Mouse (Mus musculus): ENCODE data around the gene Spesp1. TPM values are rescaled to one million over a fixed set of nuclear protein-coding genes. Genes with fewer than 3 reads are reported as not detected.

Gene Spesp1
- not detected for total RNA-seq (2021)
- long read RNA-seq, experiment 1, result 0 reads
- long read RNA-seq, experiment 2, result 0 reads

- DNase-seq, result no peak
- intact Hi-C loops (cut with DNase I), result no loop called here
Observed at GRCm38 (mm10) chr9:62281991-62282390, at the start of gene Spesp1. TSS of gene Spesp1 (minus strand) at chr9:62282208.

DNA sequence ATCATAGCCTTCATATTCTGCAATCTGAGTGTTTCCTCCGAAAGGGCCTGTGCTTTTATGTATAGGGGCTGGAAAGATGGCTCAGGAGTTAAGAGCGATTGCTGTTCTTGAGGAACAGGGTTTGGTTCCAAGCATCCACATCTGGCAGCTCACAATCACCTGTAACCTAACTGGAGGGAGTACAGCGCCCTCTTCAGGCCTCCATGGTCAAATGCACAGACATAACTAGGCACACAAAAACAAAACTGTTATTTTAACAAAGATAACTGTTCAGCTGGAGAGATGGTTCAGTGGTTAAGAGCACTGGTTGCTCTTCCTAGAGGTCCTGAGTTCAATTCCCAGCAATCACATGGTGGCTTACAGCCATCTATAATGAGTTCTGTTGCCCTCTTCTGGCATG lies 44.0 kb upstream of the Spesp1 start:
- no peak for DNase-seq
- intact Hi-C loops (cut with DNase I), result no loop called here

- intact Hi-C loops (cut with DNase I), result no loop called here
- no peak for DNase-seq
Observed at GRCm38 (mm10) chr9:62323816-62324215, 41.8 kb upstream of the Spesp1 start.

DNA sequence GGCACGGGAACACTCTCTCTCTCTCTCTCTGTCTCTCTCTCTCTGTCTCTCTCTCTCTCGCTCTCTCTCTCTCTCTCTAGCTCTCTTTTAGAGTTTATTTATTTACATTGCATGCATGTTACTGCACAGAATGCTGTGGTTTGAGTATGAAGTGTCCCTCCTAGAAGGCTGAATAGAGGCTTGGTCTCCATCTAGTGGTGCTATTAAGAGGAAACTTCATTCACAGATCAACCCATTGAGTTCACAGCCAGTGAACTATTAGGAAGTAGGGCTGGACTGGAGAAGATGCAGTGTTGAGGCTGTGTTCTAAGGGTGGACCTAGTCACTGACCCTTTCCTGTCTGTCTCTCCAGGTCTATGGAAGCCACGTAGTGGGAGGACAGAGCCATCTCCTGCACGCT lies 36.7 kb upstream of the Spesp1 start:
- intact Hi-C loops (cut with DNase I), result no loop called here
- DNase-seq, result no peak

- intact Hi-C loops (cut with DNase I), result no loop called here
Observed at GRCm38 (mm10) chr9:62315556-62315955, 33.5 kb upstream of the Spesp1 start.

GRCm38 (mm10) chr9:62296891-62297290 lies 14.9 kb upstream of the Spesp1 start:
- intact Hi-C loops (cut with DNase I), result loop anchor here (5.0 kb wide), 1 partner anchor 40 kb away; no protein-coding TSS in a partner anchor
- DNase-seq, result no peak

More at GRCm38 (mm10) chr9:62315556-62315955, 33.5 kb upstream of the Spesp1 start:
- no peak for DNase-seq

DNA sequence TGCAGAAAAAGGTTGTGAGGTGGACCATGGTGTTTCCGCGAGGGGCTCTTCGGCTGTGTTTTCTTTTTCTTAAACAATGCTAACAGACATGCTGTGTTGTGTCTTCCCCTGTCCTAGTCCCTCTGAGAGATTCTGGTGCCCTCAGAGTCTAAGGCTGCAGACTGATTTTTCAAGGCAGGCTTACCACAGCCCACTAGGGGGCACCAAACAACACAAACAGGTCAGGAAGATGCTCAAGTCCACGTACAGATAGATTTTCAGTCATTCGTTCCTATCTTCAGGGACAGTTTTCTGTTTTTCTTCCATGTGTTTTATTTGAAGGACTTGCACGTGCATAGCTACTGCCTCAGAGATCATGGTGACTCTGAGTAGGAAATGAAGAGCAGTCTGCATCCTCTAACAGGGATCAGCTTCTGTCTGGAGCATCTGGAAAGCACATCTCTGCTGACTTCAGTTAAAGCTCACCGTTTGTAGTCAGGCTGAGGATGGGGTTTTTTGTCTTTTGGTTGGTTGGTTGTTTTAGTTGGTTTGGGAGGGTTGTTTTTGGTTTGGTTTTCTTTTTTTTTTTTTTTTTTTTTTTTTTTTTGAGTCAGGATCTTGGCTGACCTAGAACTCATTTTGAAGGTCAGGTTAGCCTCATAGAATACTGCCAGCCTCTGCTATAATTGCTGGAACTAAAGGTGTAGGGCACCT lies 13.1 kb upstream of the Spesp1 start:
- peak; percentile 58 to 75 for DNase-seq
- intact Hi-C loops (cut with DNase I), result loop anchor here (1.0 to 5.0 kb wide), 2 partner anchors 42 to 79 kb away; no protein-coding TSS in a partner anchor

- intact Hi-C loops (cut with DNase I), result loop anchor here (2.0 to 5.0 kb wide), 2 partner anchors 267 to 490 kb away; no protein-coding TSS in a partner anchor
- no peak for DNase-seq
Observed at GRCm38 (mm10) chr9:62287633-62288025, 5.6 kb upstream of the Spesp1 start.

DNA sequence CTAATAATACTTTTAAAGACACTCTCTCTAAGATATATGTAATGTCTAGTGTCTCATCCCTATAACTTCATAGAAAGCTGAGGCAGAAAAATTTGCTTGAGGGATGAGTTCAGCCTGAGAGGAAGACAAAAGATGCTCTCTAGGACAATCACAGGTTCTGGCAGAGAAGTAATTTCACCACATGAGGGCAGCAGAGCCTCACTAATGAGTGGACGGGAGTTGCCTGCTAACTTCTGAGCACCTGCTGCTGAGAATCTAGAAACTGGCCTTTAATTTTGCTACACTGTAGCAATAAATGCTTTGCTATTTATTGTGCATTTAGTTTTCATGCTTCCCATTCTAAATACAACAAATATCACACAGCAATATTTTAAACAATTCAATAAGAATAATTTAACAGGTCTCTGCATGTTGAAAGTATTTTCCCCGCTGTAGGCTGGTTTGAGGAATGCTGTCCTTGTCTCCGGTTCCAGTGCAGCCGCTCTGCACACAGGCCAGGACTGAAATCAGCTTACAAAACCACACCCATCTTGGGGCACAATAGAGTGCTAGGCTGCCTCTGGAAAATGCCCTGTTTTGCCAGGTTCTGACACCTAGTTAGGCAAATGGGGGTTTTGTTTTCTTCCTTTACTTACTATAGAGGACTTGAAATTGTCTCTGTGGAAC lies 5.1 kb upstream of the Spesp1 start:
- peak in 1 of 2 experiments; percentile 62 for DNase-seq
- intact Hi-C loops (cut with DNase I), result loop anchor here (5.0 kb wide), 1 partner anchor 490 kb away; no protein-coding TSS in a partner anchor

GRCm38 (mm10) chr9:62284266-62284665 lies 2.3 kb upstream of the Spesp1 start:
- intact Hi-C loops (cut with DNase I), result no loop called here

GRCm38 (mm10) chr9:62276899-62277298 lies 5.1 kb downstream of the Spesp1 start:
- intact Hi-C loops (cut with DNase I), result no loop called here
- DNase-seq, result no peak

More at GRCm38 (mm10) chr9:62284266-62284665, 2.3 kb upstream of the Spesp1 start:
- DNase-seq, result no peak

GRCm38 (mm10) chr9:62270775-62271399 lies 11.1 kb downstream of the Spesp1 start:
- intact Hi-C loops (cut with DNase I), result no loop called here
- DNase-seq, result no peak

- intact Hi-C loops (cut with DNase I), result no loop called here
- DNase-seq, result no peak
Observed at GRCm38 (mm10) chr9:62269161-62269560, 12.8 kb downstream of the Spesp1 start.

GRCm38 (mm10) chr9:62265278-62265677 lies 16.7 kb downstream of the Spesp1 start:
- intact Hi-C loops (cut with DNase I), result no loop called here
- DNase-seq, result no peak

GRCm38 (mm10) chr9:62263652-62264051 lies 18.4 kb downstream of the Spesp1 start:
- intact Hi-C loops (cut with DNase I), result no loop called here
- DNase-seq, result no peak

GRCm38 (mm10) chr9:62261406-62261805 lies 20.6 kb downstream of the Spesp1 start:
- intact Hi-C loops (cut with DNase I), result no loop called here
- no peak for DNase-seq

DNA sequence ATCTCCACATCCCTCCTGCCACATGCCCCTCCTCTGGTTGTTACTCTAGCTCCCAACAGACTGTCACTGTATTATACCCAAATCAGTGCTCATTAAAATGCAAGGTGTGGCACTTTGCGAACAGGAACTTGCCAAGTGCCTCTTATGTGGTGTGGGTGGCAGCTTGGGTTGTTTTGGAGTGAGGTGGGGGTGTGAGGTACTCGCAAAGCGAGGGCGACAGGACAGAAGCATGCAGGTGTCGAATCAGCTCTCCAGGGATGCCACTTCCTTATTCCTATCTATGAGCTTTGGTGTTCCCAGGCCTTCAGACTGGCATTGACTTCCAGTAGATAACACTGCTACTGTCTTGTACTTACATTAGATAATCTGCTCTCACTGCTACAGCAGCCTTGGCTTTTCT lies 21.0 kb downstream of the Spesp1 start:
- intact Hi-C loops (cut with DNase I), result no loop called here

DNA sequence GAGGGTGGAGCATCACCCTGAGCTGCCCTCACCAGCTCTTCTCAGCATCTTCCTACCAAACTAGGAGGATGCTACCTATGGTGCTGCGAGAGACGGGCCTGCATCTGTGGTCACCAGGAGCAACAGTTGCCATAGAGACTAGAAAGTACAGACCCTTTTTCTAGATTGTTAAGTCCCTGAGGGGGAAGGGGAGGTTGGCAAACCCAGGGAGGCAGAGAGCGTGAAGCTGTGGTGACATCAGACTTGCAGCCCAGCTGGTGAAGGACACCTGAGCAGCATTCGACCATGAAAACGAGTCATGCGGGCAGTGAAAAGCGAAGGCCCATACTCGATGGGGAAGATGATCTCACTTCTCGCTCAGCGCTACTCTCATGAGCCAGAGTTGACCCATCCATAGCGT lies 24.0 kb downstream of the Spesp1 start:
- no peak for DNase-seq

More for the DNA sequence above, 21.0 kb downstream of the Spesp1 start:
- DNase-seq, result no peak

GRCm38 (mm10) chr9:62255896-62256576 lies 26.0 kb downstream of the Spesp1 start:
- intact Hi-C loops (cut with DNase I), result no loop called here
- DNase-seq, result no peak

More for the DNA sequence above, 24.0 kb downstream of the Spesp1 start:
- intact Hi-C loops (cut with DNase I), result no loop called here

- intact Hi-C loops (cut with DNase I), result no loop called here
- no peak for DNase-seq
Observed at GRCm38 (mm10) chr9:62253736-62254443, 28.1 kb downstream of the Spesp1 start.

Measured in gastrocnemius, postnatal 36 days (tissue).